Mouse (Mus musculus): Measurements from ENCODE around the gene Med14. TPM values are rescaled to one million over a fixed set of nuclear protein-coding genes. Genes with fewer than 3 reads are reported as not detected.

Med14 gene
- total RNA-seq, 1 experiment, result 20.0 TPM

DNA sequence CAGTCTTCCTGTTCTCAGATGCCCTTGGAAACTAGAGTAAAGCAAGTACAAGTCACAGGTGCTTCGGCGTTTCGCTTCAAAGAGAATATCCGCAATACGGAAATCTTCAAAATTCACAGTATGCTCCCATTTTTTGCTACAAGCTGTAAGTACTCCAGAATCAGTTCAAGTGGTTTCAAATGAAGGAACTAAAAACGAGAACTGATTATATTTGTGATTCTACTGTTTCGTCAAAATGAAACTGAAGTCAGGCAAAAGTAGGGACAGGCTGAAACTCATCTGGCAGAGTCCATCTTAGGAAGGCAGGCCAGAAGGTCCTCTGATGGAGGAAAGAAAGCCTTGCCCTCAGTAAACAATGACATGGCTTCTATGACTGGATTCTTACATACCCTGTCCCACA, 48.1 kb downstream of the Med14 start:
- no peak overlapping the region for H3K4me3 ChIP-seq (ENCODE audit: insufficient read depth in 1 of 2, low read depth in 1 of 2, low read length in 2 of 2, poor library complexity in 1 of 2, severe bottlenecking in 1 of 2)
- H3K9ac ChIP-seq (ENCODE audit: insufficient read depth, low read depth, low read length, poor library complexity, severe bottlenecking), result no peak overlapping the region
- no peaks in the 10 kb centered on the region for H3K9me3 ChIP-seq (ENCODE audit: control insufficient read depth, insufficient read depth, low read depth, low read length)
- no peak overlapping the region for H3K27ac ChIP-seq (ENCODE audit: insufficient read depth, low read depth, low read length, poor library complexity, severe bottlenecking)
- in situ Hi-C loops (cut with MboI; ENCODE audit: low sequenced_read_pairs in 2 of 2, unreplicated experiment in 2 of 2), result no loop called here
- TF ChIP-seq HCFC1 (IDR thresholded peaks at IDR 0.05; ENCODE audit: borderline replicate concordance, insufficient read depth, low read length) (no peak), ZNF384 (IDR thresholded peaks at IDR 0.05; ENCODE audit: low read depth, low read length) (no peak), CHD2 (IDR thresholded peaks at IDR 0.05; ENCODE audit: low read depth, low read length) (no peak), ZC3H11A (IDR thresholded peaks at IDR 0.05; ENCODE audit: borderline replicate concordance, low read depth, low read length) (no peak), MAFK (IDR thresholded peaks at IDR 0.05; ENCODE audit: insufficient read depth, low read depth, low read length) (no peak)
- H3K4me1 ChIP-seq (ENCODE audit: control insufficient read depth in 2 of 2, insufficient read depth in 2 of 2, low read length in 2 of 2, poor library complexity in 1 of 2), result no peaks in the 10 kb centered on the region
- DNase-seq (ENCODE audit: low read depth, low spot score), result no peak
- peaks cover 3% of the 10 kb centered on the region; the same call in 1 of the 2 replicates for H3K36me3 ChIP-seq (ENCODE audit: control insufficient read depth, insufficient read depth, low read length, poor library complexity, severe bottlenecking)

DNA sequence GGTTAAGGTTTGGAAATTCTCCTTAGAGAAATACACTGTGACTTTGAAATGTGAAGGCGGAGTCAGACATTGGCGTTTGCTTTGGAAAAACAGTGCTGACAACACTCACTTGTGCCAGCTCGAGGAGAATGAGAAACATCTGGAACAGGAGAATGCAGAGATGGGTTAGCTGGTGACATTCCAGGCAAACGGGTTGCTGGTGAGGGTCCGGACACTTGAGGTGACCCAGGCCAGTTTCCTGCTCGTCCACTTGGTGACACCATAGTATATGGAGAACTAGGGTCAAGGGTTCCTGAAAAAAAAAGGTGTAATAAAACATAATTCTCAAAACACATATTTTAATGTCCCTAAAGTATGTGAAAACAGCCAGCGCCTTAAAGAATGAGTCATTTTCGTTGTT, 75.0 kb downstream of the Med14 start:
- no peaks in the 10 kb centered on the region for H3K4me1 ChIP-seq (ENCODE audit: control insufficient read depth in 2 of 2, insufficient read depth in 2 of 2, low read length in 2 of 2, poor library complexity in 1 of 2)
- TF ChIP-seq ZC3H11A (IDR thresholded peaks at IDR 0.05; ENCODE audit: borderline replicate concordance, low read depth, low read length), result no peak
- no peak overlapping the region for H3K9ac ChIP-seq (ENCODE audit: insufficient read depth, low read depth, low read length, poor library complexity, severe bottlenecking)
- no peak overlapping the region for H3K4me3 ChIP-seq (ENCODE audit: insufficient read depth in 1 of 2, low read depth in 1 of 2, low read length in 2 of 2, poor library complexity in 1 of 2, severe bottlenecking in 1 of 2)
- DNase-seq (ENCODE audit: low read depth, low spot score), result no peak
- in situ Hi-C loops (cut with MboI; ENCODE audit: low sequenced_read_pairs in 2 of 2, unreplicated experiment in 2 of 2), result loop anchor here in 1 of 2 experiments (25.0 kb wide), 2 partner anchors 175 to 525 kb away; no protein-coding TSS in a partner anchor
- H3K36me3 ChIP-seq (ENCODE audit: control insufficient read depth, insufficient read depth, low read length, poor library complexity, severe bottlenecking), result peaks cover 2% of the 10 kb centered on the region
- no peaks in the 10 kb centered on the region for H3K9me3 ChIP-seq (ENCODE audit: control insufficient read depth, insufficient read depth, low read depth, low read length)
- no peak overlapping the region for H3K27ac ChIP-seq (ENCODE audit: insufficient read depth, low read depth, low read length, poor library complexity, severe bottlenecking)

DNA sequence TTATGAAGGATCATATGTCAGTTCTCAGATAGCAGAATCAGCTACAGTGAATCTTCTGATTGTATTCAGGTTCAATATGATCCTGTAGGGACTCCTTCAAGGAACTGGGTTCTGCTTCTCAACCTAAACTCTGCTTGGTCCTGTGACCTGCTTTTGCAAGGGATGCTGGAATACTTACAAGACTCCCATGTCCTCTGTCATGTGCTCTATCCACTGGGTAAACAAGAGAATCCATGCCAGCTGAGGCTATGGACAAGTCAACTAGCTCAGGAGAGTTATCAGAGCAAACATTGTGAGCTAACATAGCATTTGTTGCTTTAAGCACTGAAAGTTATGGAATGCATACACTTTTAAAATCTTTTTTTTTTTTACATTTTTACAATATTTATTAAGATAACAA, 75.8 kb downstream of the Med14 start:
- in situ Hi-C loops (cut with MboI; ENCODE audit: low sequenced_read_pairs in 2 of 2, unreplicated experiment in 2 of 2), result loop anchor here in 1 of 2 experiments (25.0 kb wide), 2 partner anchors 176 to 526 kb away; no protein-coding TSS in a partner anchor
- DNase-seq (ENCODE audit: low read depth, low spot score), result no peak
- Histone ChIP-seq H3K4me1 (ENCODE audit: control insufficient read depth in 2 of 2, insufficient read depth in 2 of 2, low read length in 2 of 2, poor library complexity in 1 of 2) (no peaks in the 10 kb centered on the region), H3K36me3 (ENCODE audit: control insufficient read depth, insufficient read depth, low read length, poor library complexity, severe bottlenecking) (peaks cover 2% of the 10 kb centered on the region), H3K4me3 (ENCODE audit: insufficient read depth in 1 of 2, low read depth in 1 of 2, low read length in 2 of 2, poor library complexity in 1 of 2, severe bottlenecking in 1 of 2) (no peak overlapping the region), H3K9me3 (ENCODE audit: control insufficient read depth, insufficient read depth, low read depth, low read length) (no peaks in the 10 kb centered on the region), H3K9ac (ENCODE audit: insufficient read depth, low read depth, low read length, poor library complexity, severe bottlenecking) (no peak overlapping the region), H3K27ac (ENCODE audit: insufficient read depth, low read depth, low read length, poor library complexity, severe bottlenecking) (no peak overlapping the region)
- TF ChIP-seq MAFK (IDR thresholded peaks at IDR 0.05; ENCODE audit: insufficient read depth, low read depth, low read length) (no peak), ZC3H11A (IDR thresholded peaks at IDR 0.05; ENCODE audit: borderline replicate concordance, low read depth, low read length) (no peak), CHD2 (IDR thresholded peaks at IDR 0.05; ENCODE audit: low read depth, low read length) (no peak), ZNF384 (IDR thresholded peaks at IDR 0.05; ENCODE audit: low read depth, low read length) (no peak), HCFC1 (IDR thresholded peaks at IDR 0.05; ENCODE audit: borderline replicate concordance, insufficient read depth, low read length) (no peak)

DNA sequence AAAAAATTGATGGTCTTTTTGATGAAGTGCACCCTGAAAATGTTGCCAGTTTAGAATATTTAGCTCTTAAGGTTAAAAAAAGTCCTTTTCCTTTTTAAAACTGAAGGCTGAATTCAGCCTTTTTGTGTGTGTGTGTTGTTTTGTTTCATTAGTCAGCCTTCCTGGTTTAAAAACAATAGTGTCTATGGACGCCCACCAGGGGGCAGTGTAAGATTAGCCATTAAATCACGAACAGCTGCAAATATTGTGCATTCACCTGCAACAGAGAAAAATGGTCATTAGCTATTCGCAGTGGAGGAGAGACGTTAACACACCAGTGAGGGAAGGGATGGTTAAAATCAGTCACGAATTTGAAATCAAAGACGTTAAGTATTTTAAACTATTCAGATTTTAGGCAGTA, 84.5 kb downstream of the Med14 start:
- in situ Hi-C loops (cut with MboI; ENCODE audit: low sequenced_read_pairs in 2 of 2, unreplicated experiment in 2 of 2), result loop anchor here in 1 of 2 experiments (25.0 kb wide), 2 partner anchors 185 to 535 kb away; no protein-coding TSS in a partner anchor
- H3K36me3 ChIP-seq (ENCODE audit: control insufficient read depth, insufficient read depth, low read length, poor library complexity, severe bottlenecking), result no peaks in the 10 kb centered on the region
- peak; percentile 29 for DNase-seq (ENCODE audit: low read depth, low spot score)
- H3K9ac ChIP-seq (ENCODE audit: insufficient read depth, low read depth, low read length, poor library complexity, severe bottlenecking), result no peak overlapping the region
- TF ChIP-seq HCFC1 (IDR thresholded peaks at IDR 0.05; ENCODE audit: borderline replicate concordance, insufficient read depth, low read length), result no peak
- TF ChIP-seq ZC3H11A (IDR thresholded peaks at IDR 0.05; ENCODE audit: borderline replicate concordance, low read depth, low read length), result 0 out of 2 replicates have a peak, but pooled peaks have one; percentile 57
- H3K9me3 ChIP-seq (ENCODE audit: control insufficient read depth, insufficient read depth, low read depth, low read length), result no peaks in the 10 kb centered on the region
- no peaks in the 10 kb centered on the region for H3K4me1 ChIP-seq (ENCODE audit: control insufficient read depth in 2 of 2, insufficient read depth in 2 of 2, low read length in 2 of 2, poor library complexity in 1 of 2)
- no peak overlapping the region for H3K4me3 ChIP-seq (ENCODE audit: insufficient read depth in 1 of 2, low read depth in 1 of 2, low read length in 2 of 2, poor library complexity in 1 of 2, severe bottlenecking in 1 of 2)
- H3K27ac ChIP-seq (ENCODE audit: insufficient read depth, low read depth, low read length, poor library complexity, severe bottlenecking), result no peak overlapping the region

DNA sequence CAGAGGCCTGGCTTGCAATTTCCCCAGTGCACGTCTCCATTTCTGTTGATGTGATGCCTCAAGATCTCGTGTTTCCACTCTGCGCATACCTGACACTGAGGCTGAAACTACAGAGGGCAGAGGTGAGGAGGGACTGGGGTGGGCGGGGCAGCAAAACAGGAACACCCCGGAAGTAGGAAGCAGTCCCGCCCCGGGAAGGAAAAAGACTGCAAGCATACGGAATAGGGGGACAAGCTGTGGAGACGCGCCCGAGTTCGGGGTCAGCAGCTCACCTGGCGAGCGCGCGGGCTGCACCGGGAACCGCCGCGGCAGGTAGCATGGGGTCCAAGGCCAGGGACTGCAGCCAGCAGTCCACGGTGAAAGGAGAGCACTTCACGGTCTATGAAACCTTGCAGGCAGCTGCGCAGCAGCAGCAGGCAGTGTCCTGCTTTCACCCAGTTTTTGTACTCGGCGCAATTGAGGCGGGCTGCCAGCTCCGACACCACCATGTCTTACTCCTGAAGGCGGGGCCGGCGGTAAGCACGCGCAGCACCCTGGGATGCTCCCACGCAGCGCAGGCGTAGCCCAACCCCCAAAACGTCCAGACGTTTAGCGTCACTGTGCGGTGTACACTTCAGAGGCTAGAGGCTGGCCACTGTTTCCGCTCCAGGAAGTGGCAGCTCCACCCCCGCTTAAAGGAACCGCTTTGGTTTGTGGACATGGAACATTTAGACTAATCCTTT, 88.7 kb downstream of the Med14 start, which contains the start of gene 1810030O07Rik:
Gene 1810030O07Rik, minus strand, starts transcription at position 615 of the 722 bp plus-strand sequence.
- peak; percentile 56 for DNase-seq (ENCODE audit: low read depth, low spot score)
- peak within 1 kb of the TSS; percentile 92 for H3K9ac ChIP-seq (ENCODE audit: insufficient read depth, low read depth, low read length, poor library complexity, severe bottlenecking)
- peak within 1 kb of the TSS; percentile 87 for H3K27ac ChIP-seq (ENCODE audit: insufficient read depth, low read depth, low read length, poor library complexity, severe bottlenecking)
- in situ Hi-C loops (cut with MboI; ENCODE audit: low sequenced_read_pairs in 2 of 2, unreplicated experiment in 2 of 2), result no loop called here
- no peaks in the 10 kb centered on the region for H3K4me1 ChIP-seq (ENCODE audit: control insufficient read depth in 2 of 2, insufficient read depth in 2 of 2, low read length in 2 of 2, poor library complexity in 1 of 2)
- H3K4me3 ChIP-seq (ENCODE audit: insufficient read depth in 1 of 2, low read depth in 1 of 2, low read length in 2 of 2, poor library complexity in 1 of 2, severe bottlenecking in 1 of 2), result peak within 1 kb of the TSS; percentile 90 to 95
- no peaks in the 10 kb centered on the region for H3K9me3 ChIP-seq (ENCODE audit: control insufficient read depth, insufficient read depth, low read depth, low read length)
- TF ChIP-seq ZC3H11A (IDR thresholded peaks at IDR 0.05; ENCODE audit: borderline replicate concordance, low read depth, low read length), result no peak
- no peak for TF ChIP-seq MAFK (IDR thresholded peaks at IDR 0.05; ENCODE audit: insufficient read depth, low read depth, low read length)
- TF ChIP-seq ZNF384 (IDR thresholded peaks at IDR 0.05; ENCODE audit: low read depth, low read length), result no peak
- TF ChIP-seq HCFC1 (IDR thresholded peaks at IDR 0.05; ENCODE audit: borderline replicate concordance, insufficient read depth, low read length), result no peak
- no peak for TF ChIP-seq CHD2 (IDR thresholded peaks at IDR 0.05; ENCODE audit: low read depth, low read length)
- H3K36me3 ChIP-seq (ENCODE audit: control insufficient read depth, insufficient read depth, low read length, poor library complexity, severe bottlenecking), result peaks cover 7% of the 10 kb centered on the region; the same call in 1 of the 2 replicates

Data from ES-E14 (cell line).